Mouse (Mus musculus) liver, postnatal 0 days (tissue): ENCODE results near the gene Wnt5b.

ENCODE experiments used
- CTCF ChIP-seq: sonication (generic); IDR thresholded peaks from 2 replicates; pipeline ENCODE4 v1.5.1; 2016; ENCODE audit warnings: antibody characterized with exemption, low read depth
- EP300 ChIP-seq: IDR thresholded peaks from 2 replicates; pipeline ENCODE4 v1.6.1; 2016; ENCODE audit warnings: antibody characterized with exemption, low read depth, mild to moderate bottlenecking

GRCm38 (mm10) chr6:119543803-119544517, at the start of gene Wnt5b:
- no peak for TF ChIP-seq CTCF
- TF ChIP-seq EP300 = no peak
